In the genomic region with DNA sequence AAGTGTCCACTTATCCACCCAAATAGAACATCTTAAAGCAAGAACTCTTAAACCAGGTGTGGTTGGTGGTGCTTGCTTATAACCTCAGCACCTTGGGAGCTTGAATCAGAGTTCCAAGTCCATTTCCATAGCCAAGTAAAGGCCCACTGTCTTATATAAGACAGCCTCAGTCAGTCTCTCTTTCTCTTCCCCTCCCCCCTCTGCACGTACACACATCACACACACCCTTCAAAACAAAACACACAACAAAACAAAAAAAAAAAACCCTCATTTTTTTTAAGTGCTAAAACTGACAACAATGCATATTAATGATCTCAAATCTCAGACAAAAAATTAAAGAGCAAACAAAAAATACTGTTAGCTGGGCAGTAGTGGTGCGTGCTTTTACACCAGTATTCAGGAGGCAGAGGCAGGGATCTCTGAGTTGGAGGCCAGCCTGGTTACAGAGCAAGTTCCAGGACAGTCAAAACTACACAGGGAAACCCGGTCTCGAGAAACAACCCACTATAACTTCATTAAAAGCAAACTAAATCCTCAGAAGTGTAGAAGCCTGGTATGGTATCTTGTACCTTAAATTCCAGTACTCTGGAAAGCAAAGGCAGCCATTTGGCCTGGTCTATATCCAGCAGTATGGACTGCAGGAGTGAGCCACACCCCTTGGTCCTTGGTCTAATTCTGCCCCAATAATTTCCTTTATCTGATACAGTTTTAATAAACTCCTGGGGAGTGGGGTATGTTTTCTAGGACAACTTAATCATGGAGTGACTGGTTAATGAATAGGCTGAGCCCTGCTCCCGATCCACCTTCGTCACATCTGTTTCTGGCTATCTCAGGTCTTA, we compare ENCODE assay signal across 8 mouse cellular contexts. TPM values are rescaled to one million over a fixed set of nuclear protein-coding genes. Genes with fewer than 3 reads are reported as not detected.
DNase-seq lines count a peak whose midpoint lies in the region; ATAC-seq and TF ChIP-seq lines count a peak whose summit lies in the region.

No protein-coding gene starts in this region.

- H3K27ac ChIP-seq in heart, embryonic 11.5 days (ENCODE audit: low read depth, low read length) = peak overlapping the region; percentile 88
- H3K27ac ChIP-seq in ES-E14 (ENCODE audit: insufficient read depth, low read depth, low read length, poor library complexity, severe bottlenecking) = no peak overlapping the region
- H3K27ac ChIP-seq in kidney, postnatal 0 days = peak overlapping the region; percentile 97
- peak overlapping the region; percentile 92 for H3K27ac ChIP-seq in neural tube, embryonic 14.5 days (ENCODE audit: low read depth, low read length)

- DNase-seq in heart, postnatal 25 days (ENCODE audit: low spot score) = no peak
- peak; percentile 22 for DNase-seq in ES-E14 (ENCODE audit: low read depth, low spot score)
- DNase-seq in kidney, postnatal 0 days (ENCODE audit: low spot score) = no peak
- no peak for DNase-seq in spleen, postnatal 4 days (ENCODE audit: low spot score in 2 of 2)
- no peak for DNase-seq in natural killer cell, adult 2 months (ENCODE audit: low spot score in 2 of 2)

- no peaks in the 10 kb centered on the region for H3K27me3 ChIP-seq in heart, embryonic 11.5 days (ENCODE audit: control insufficient read depth, insufficient read depth, low read length)
- H3K27me3 ChIP-seq in kidney, postnatal 0 days (ENCODE audit: insufficient read depth, low read length) = no peaks in the 10 kb centered on the region
- no peaks in the 10 kb centered on the region for H3K27me3 ChIP-seq in neural tube, embryonic 14.5 days (ENCODE audit: control insufficient read depth, insufficient read depth, low read length)

- H3K4me3 ChIP-seq in heart, embryonic 11.5 days (ENCODE audit: low read depth, low read length) = peak overlapping the region; percentile 95
- peak overlapping the region; percentile 61 to 70 for H3K4me3 ChIP-seq in ES-E14 (ENCODE audit: insufficient read depth in 1 of 2, low read depth in 1 of 2, low read length in 2 of 2, poor library complexity in 1 of 2, severe bottlenecking in 1 of 2)
- H3K4me3 ChIP-seq in kidney, postnatal 0 days (replicated peaks; ENCODE audit: low read depth, low read length) = peak overlapping the region; percentile 51
- H3K4me3 ChIP-seq in neural tube, embryonic 14.5 days (ENCODE audit: low read depth, low read length) = peak overlapping the region; percentile 97

- TF ChIP-seq CTCF in kidney, postnatal 0 days (IDR thresholded peaks at IDR 0.05; ENCODE audit: low read depth) = no peak

- ATAC-seq in heart, embryonic 11.5 days (replicated peaks; ENCODE audit: insufficient number of reproducible peaks, low FRiP score, low TSS enrichment) = no peak
- ATAC-seq in erythroblast, adult 5-6 weeks (replicated peaks; ENCODE audit: low FRiP score, poor library complexity, severe bottlenecking) = peak; percentile 8
- no peak for ATAC-seq in kidney, postnatal 0 days (replicated peaks; ENCODE audit: low FRiP score, low read depth)
- ATAC-seq in neural tube, embryonic 14.5 days (ENCODE audit: low read depth) = no peak

- intact Hi-C loops in heart, postnatal 25 days (cut with DNase I) = loop anchor here (5.0 kb wide), 1 partner anchor 161 kb away; the partner anchor contains the start of gene Lars2

- no peaks in the 10 kb centered on the region for H3K9me3 ChIP-seq in heart, embryonic 11.5 days (replicated peaks; ENCODE audit: control insufficient read depth, low read length)
- H3K9me3 ChIP-seq in ES-E14 (ENCODE audit: control insufficient read depth, insufficient read depth, low read depth, low read length) = no peaks in the 10 kb centered on the region
- H3K9me3 ChIP-seq in kidney, postnatal 0 days (replicated peaks; ENCODE audit: low read length) = no peaks in the 10 kb centered on the region
- H3K9me3 ChIP-seq in neural tube, embryonic 14.5 days (ENCODE audit: control insufficient read depth, low read length) = no peaks in the 10 kb centered on the region

- peak overlapping the region; percentile 66 for H3K9ac ChIP-seq in heart, embryonic 11.5 days (ENCODE audit: low read depth, low read length)
- H3K9ac ChIP-seq in ES-E14 (ENCODE audit: insufficient read depth, low read depth, low read length, poor library complexity, severe bottlenecking) = peak overlapping the region; percentile 33
- peak overlapping the region; percentile 66 for H3K9ac ChIP-seq in kidney, postnatal 0 days (ENCODE audit: low read depth, low read length)
- peak overlapping the region; percentile 55 for H3K9ac ChIP-seq in neural tube, embryonic 14.5 days (replicated peaks; ENCODE audit: low read depth, low read length)

- WGBS in heart, embryonic 11.5 days (ENCODE audit: insufficient replicate concordance) = 36% methylated on average over 6 of the region's 6 CpGs
- WGBS in kidney, postnatal 0 days = 22% methylated on average over 6 of the region's 6 CpGs
- 24% methylated on average over 6 of the region's 6 CpGs for WGBS in neural tube, embryonic 14.5 days

- peaks cover 10% of the 10 kb centered on the region for H3K4me1 ChIP-seq in heart, embryonic 11.5 days (ENCODE audit: control insufficient read depth, insufficient read depth, low read length)
- peaks cover 0 to 2% of the 10 kb centered on the region in 2 experiments; a peak in 2 of 4 replicates for H3K4me1 ChIP-seq in ES-E14 (ENCODE audit: control insufficient read depth in 2 of 2, insufficient read depth in 2 of 2, low read length in 2 of 2, poor library complexity in 1 of 2)
- 0 out of 2 replicates have a peak, but pooled peaks cover 7% of the 10 kb centered on the region for H3K4me1 ChIP-seq in kidney, postnatal 0 days (replicated peaks; ENCODE audit: insufficient read depth, low read length)
- H3K4me1 ChIP-seq in neural tube, embryonic 14.5 days (ENCODE audit: control insufficient read depth, insufficient read depth, low read length) = peaks cover 16% of the 10 kb centered on the region

- H3K36me3 ChIP-seq in heart, embryonic 11.5 days (ENCODE audit: control insufficient read depth, insufficient read depth, low read length) = no peaks in the 10 kb centered on the region
- no peaks in the 10 kb centered on the region for H3K36me3 ChIP-seq in ES-E14 (ENCODE audit: control insufficient read depth, insufficient read depth, low read length, poor library complexity, severe bottlenecking)
- no peaks in the 10 kb centered on the region for H3K36me3 ChIP-seq in kidney, postnatal 0 days (ENCODE audit: insufficient read depth, low read length)
- no peaks in the 10 kb centered on the region for H3K36me3 ChIP-seq in neural tube, embryonic 14.5 days (ENCODE audit: control insufficient read depth, insufficient read depth, low read length)

- H3K4me2 ChIP-seq in heart, embryonic 11.5 days = peak overlapping the region; percentile 62
- peak overlapping the region; percentile 70 for H3K4me2 ChIP-seq in kidney, postnatal 0 days (ENCODE audit: low read length)
- H3K4me2 ChIP-seq in neural tube, embryonic 14.5 days (ENCODE audit: low read depth, low read length) = peak overlapping the region; percentile 65

- in situ Hi-C loops in ES-E14 (cut with MboI; ENCODE audit: low sequenced_read_pairs in 2 of 2, unreplicated experiment in 2 of 2) = loop anchor here in 1 of 2 experiments (10.0 kb wide), 2 partner anchors 274 to 374 kb away; partner anchors contain the start of gene Clec3b

TF ChIP-seq in ES-E14, 5 proteins besides CTCF, POLR2A, EP300 and RAD21:
- TF ChIP-seq ZC3H11A (IDR thresholded peaks at IDR 0.05; ENCODE audit: borderline replicate concordance, low read depth, low read length) = no peak
- TF ChIP-seq HCFC1 (IDR thresholded peaks at IDR 0.05; ENCODE audit: borderline replicate concordance, insufficient read depth, low read length) = no peak
- TF ChIP-seq CHD2 (IDR thresholded peaks at IDR 0.05; ENCODE audit: low read depth, low read length) = no peak
- TF ChIP-seq MAFK (IDR thresholded peaks at IDR 0.05; ENCODE audit: insufficient read depth, low read depth, low read length) = no peak
- no peak for TF ChIP-seq ZNF384 (IDR thresholded peaks at IDR 0.05; ENCODE audit: low read depth, low read length)

RNA-seq across cellular contexts. Expression of gene Sacm1l, which starts 1.3 kb away (rescaled TPM):
- polyA plus RNA-seq in heart, embryonic 11.5 days (2014; fragmentation: Nextera tagmentation; extraction: Ambion mirVana) = 38.1 and 50.2 TPM in 2 replicates
- total RNA-seq in heart, postnatal 25 days (2021) = 10 to 100 TPM; 32.4 to 35.8 TPM
- 18.5 and 23.2 TPM in 2 replicates for total RNA-seq in ES-E14 (2012; rRNA removed)
- 12.7 and 15.5 TPM in 2 replicates for total RNA-seq in erythroblast, adult 5-6 weeks (2015; ENCODE audit: low replicate concordance)
- total RNA-seq in erythroblast, adult 5-6 weeks (2017; ENCODE audit: low replicate concordance) = 12.8 and 13.4 TPM in 2 replicates
- polyA plus RNA-seq in kidney, postnatal 0 days (2015; fragmentation: Nextera tagmentation; extraction: Ambion mirVana) = 55.2 and 59.5 TPM in 2 replicates
- polyA plus RNA-seq in neural tube, embryonic 14.5 days (2014; fragmentation: Nextera tagmentation; extraction: Ambion mirVana) = 56.2 and 62.8 TPM in 2 replicates

RNA-seq across cellular contexts. Expression of gene Limd1, which starts 49.8 kb away (rescaled TPM):
- polyA plus RNA-seq in heart, embryonic 11.5 days (2014; fragmentation: Nextera tagmentation; extraction: Ambion mirVana) = 30.9 and 32.4 TPM in 2 replicates
- 10 to 100 TPM; 31.2 to 37.8 TPM for total RNA-seq in heart, postnatal 25 days (2021)
- total RNA-seq in ES-E14 (2012; rRNA removed) = 14.2 and 16.2 TPM in 2 replicates
- 10.7 and 19.2 TPM in 2 replicates for total RNA-seq in erythroblast, adult 5-6 weeks (2015; ENCODE audit: low replicate concordance)
- total RNA-seq in erythroblast, adult 5-6 weeks (2017; ENCODE audit: low replicate concordance) = 14.1 and 22.6 TPM in 2 replicates
- polyA plus RNA-seq in kidney, postnatal 0 days (2015; fragmentation: Nextera tagmentation; extraction: Ambion mirVana) = 43.3 and 44.0 TPM in 2 replicates
- polyA plus RNA-seq in neural tube, embryonic 14.5 days (2014; fragmentation: Nextera tagmentation; extraction: Ambion mirVana) = 9.7 and 14.7 TPM in 2 replicates
